Mouse (Mus musculus): ENCODE measurements around the gene Tgoln1. TPM values are rescaled to one million over a fixed set of nuclear protein-coding genes. Genes with fewer than 3 reads are reported as not detected.

The Tgoln1 gene
- polyA plus RNA-seq, 1 experiment from 2014 or later, result 24.6 TPM

- WGBS, result 74% methylated on average over 7 of the region's 7 CpGs
- Histone ChIP-seq H3K4me1 (peaks cover 13% of the 10 kb centered on the region), H3K27ac (no peak overlapping the region), H3K9me3 (no peaks in the 10 kb centered on the region), H3K4me3 (no peak overlapping the region), H3K36me3 (0 out of 2 replicates have a peak, but pooled peaks cover 5% of the 10 kb centered on the region), H3K27me3 (no peaks in the 10 kb centered on the region), H3K4me2 (replicated peaks) (no peak overlapping the region), H3K9ac (no peak overlapping the region)
- no peak for ATAC-seq (ENCODE audit: insufficient number of reproducible peaks, insufficient read depth, low FRiP score, low TSS enrichment)
These were observed 51.3 kb downstream of the Tgoln1 start for GRCm38 (mm10) chr6:72565506-72565905.

DNA sequence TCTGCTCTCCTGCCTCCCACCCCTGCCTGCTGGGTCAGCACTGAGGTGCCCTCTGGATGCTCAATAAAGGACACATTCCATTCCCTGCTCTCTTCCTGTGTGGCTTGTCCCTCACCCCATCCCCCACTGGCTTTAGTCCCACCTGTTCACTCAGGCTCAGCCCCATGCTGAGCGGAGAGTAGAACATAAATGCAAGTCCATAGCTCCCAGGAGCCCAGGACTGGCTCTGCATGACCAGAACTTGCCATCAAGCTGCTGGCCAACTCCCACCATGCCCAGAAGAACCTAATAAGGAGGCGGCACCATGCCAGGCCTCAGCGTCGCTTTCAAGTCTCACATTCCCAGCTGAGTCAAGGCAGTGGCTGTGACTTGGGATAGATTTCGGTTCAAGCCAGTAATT, 53.9 kb downstream of the Tgoln1 start:
- Histone ChIP-seq H3K4me2 (replicated peaks) (no peak overlapping the region), H3K9ac (no peak overlapping the region), H3K27ac (no peak overlapping the region), H3K27me3 (no peaks in the 10 kb centered on the region), H3K4me1 (peaks cover 13% of the 10 kb centered on the region), H3K4me3 (no peak overlapping the region), H3K36me3 (no peaks in the 10 kb centered on the region), H3K9me3 (no peaks in the 10 kb centered on the region)
- no peak for ATAC-seq (ENCODE audit: insufficient number of reproducible peaks, insufficient read depth, low FRiP score, low TSS enrichment)
- WGBS, result 52% methylated on average over 5 of the region's 5 CpGs

GRCm38 (mm10) chr6:72562486-72562885, 54.3 kb downstream of the Tgoln1 start:
- peaks cover 13% of the 10 kb centered on the region for H3K4me1 ChIP-seq
- H3K27me3 ChIP-seq, result no peaks in the 10 kb centered on the region
- H3K27ac ChIP-seq, result no peak overlapping the region
- H3K4me3 ChIP-seq, result no peak overlapping the region
- H3K4me2 ChIP-seq (replicated peaks), result no peak overlapping the region
- no peak overlapping the region for H3K9ac ChIP-seq
- WGBS, result 37% methylated on average over 6 of the region's 6 CpGs
- no peaks in the 10 kb centered on the region for H3K9me3 ChIP-seq
- no peak for ATAC-seq (ENCODE audit: insufficient number of reproducible peaks, insufficient read depth, low FRiP score, low TSS enrichment)
- H3K36me3 ChIP-seq, result no peaks in the 10 kb centered on the region

DNA sequence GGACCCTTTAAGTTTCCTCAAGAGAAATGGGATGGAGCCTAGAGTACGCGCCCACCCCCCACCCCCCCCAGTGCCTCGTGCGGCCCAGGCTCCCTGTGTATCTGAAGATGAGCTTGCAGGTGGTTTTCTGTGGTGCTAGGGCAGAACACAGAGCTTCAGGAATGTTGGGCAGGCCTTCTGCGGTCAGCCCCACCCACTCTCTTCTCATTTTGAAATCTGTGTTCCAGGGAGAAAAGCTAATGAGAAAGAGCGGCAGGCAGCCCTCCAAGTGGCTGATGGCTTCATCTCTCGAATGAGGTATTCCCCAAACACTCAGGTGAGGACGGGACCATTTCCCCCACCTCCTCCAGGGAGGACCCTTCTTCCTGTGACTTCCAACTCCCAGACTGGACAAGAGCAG, 56.0 kb downstream of the Tgoln1 start:
- 71% methylated on average over 8 of the region's 8 CpGs for WGBS
- no peak overlapping the region for H3K9ac ChIP-seq
- ATAC-seq (ENCODE audit: insufficient number of reproducible peaks, insufficient read depth, low FRiP score, low TSS enrichment), result no peak
- H3K36me3 ChIP-seq, result no peaks in the 10 kb centered on the region
- no peak overlapping the region for H3K27ac ChIP-seq
- H3K4me3 ChIP-seq, result no peak overlapping the region
- peaks cover 11% of the 10 kb centered on the region for H3K4me1 ChIP-seq
- no peaks in the 10 kb centered on the region for H3K9me3 ChIP-seq
- H3K4me2 ChIP-seq (replicated peaks), result no peak overlapping the region
- H3K27me3 ChIP-seq, result no peaks in the 10 kb centered on the region

Other genes starting within 250 kb of the Tgoln1 start
- gene Vamp5, start 236.5 kb downstream of the Tgoln1 start, polyA plus RNA-seq (2016; fragmentation: Nextera tagmentation; extraction: Ambion mirVana), result 14.5 and 19.9 TPM in 2 replicates
- 90.7 and 98.1 TPM in 2 replicates for gene Vamp8, start 226.3 kb downstream of the Tgoln1 start, polyA plus RNA-seq (2016; fragmentation: Nextera tagmentation; extraction: Ambion mirVana)
- 34.4 and 38.5 TPM in 2 replicates for gene Ggcx, start 202.7 kb downstream of the Tgoln1 start, polyA plus RNA-seq (2016; fragmentation: Nextera tagmentation; extraction: Ambion mirVana)
- 387 and 404 TPM in 2 replicates for gene Mat2a, start 177.4 kb downstream of the Tgoln1 start, polyA plus RNA-seq (2016; fragmentation: Nextera tagmentation; extraction: Ambion mirVana)
- not detected in 2 replicates for gene Sh2d6, start 95.3 kb downstream of the Tgoln1 start, polyA plus RNA-seq (2016; fragmentation: Nextera tagmentation; extraction: Ambion mirVana)
- gene Capg, start 72.6 kb downstream of the Tgoln1 start, polyA plus RNA-seq (2016; fragmentation: Nextera tagmentation; extraction: Ambion mirVana), result 25.9 and 28.0 TPM in 2 replicates
- 14.2 and 16.4 TPM in 2 replicates for gene Elmod3, start 18.6 kb downstream of the Tgoln1 start, polyA plus RNA-seq (2016; fragmentation: Nextera tagmentation; extraction: Ambion mirVana)
- gene Retsat, start 18.5 kb downstream of the Tgoln1 start, polyA plus RNA-seq (2016; fragmentation: Nextera tagmentation; extraction: Ambion mirVana), result 9.5 and 10.3 TPM in 2 replicates
- 50.2 and 53.1 TPM in 2 replicates for gene Tcf7l1, start 172.3 kb upstream of the Tgoln1 start, polyA plus RNA-seq (2016; fragmentation: Nextera tagmentation; extraction: Ambion mirVana)